Mouse (Mus musculus) E14TG2a.4 (cell line): ENCODE results near the gene Aip.

Experiments used
- CTCF ChIP-seq: conservative IDR thresholded peaks from 2 replicates; pipeline ENCODE4 v1.5.1; 2014; ENCODE audit warnings: low read length
- POU5F1 ChIP-seq: IDR thresholded peaks from 2 replicates; pipeline ENCODE4 v1.6.1; 2014; ENCODE audit warnings: low read length, borderline replicate concordance

DNA sequence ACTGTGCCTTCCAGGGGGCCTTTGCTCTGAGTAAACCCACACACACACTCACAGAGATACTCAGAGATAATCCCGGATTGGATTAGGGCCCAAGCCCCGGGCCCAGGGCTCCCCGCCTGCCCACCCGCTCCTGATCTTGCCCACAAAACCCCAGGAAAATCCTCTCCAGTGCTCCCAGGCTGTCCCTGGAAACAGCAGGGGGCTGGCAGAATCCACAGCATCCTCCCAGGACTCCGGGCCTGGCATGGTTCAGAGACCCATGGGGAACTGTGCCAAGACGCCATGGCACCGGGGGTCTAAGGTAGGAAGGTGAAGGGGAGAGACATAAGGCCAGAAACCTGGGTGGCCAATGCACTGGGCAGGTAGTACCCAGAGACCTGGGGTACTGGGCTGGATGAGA lies 42.3 kb downstream of the Aip start:
- TF ChIP-seq CTCF (no peak), POU5F1 (no peak)
